Mouse (Mus musculus) G1E-ER4 (cell line): ENCODE data around the gene Bmp6. TPM values are rescaled to one million over a fixed set of nuclear protein-coding genes. Genes with fewer than 3 reads are reported as not detected.

Experiments
- GATA1 ChIP-seq: IDR thresholded peaks from one replicate; pipeline ENCODE4 v1.8.0; 2012; ENCODE audit warnings: low read length, inconsistent platforms
- polyA plus RNA-seq: library from polyadenylated mRNA; stranded (reverse); fragments of >175 nt; gene quantifications from 2 replicates; pipeline ENCODE4 v1.2.3, GENCODE M21; 2012

Gene Bmp6
- polyA plus RNA-seq, 1 experiment: not detected

DNA sequence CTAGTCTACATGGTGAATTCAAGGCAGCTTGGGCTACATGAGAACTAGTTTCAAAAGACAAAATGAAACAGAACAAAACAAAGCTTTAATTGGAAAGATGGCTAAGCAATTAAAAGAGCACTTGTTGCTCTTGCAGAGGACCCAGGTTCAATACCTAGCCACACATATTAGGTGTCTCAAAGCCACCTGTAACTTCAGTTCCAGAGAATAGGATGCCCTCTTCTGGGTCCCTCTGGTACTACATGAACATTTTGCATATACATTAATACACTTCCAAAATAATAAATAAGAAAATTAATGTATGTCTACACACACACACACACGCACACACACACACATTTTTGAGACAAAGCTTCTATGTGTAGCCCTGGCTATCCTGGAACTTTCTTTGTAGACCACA, 118.5 kb downstream of the Bmp6 start:
- TF ChIP-seq GATA1: no peak

GRCm38 (mm10) chr13:38470882-38471281, 126.0 kb downstream of the Bmp6 start:
- TF ChIP-seq GATA1: no peak

DNA sequence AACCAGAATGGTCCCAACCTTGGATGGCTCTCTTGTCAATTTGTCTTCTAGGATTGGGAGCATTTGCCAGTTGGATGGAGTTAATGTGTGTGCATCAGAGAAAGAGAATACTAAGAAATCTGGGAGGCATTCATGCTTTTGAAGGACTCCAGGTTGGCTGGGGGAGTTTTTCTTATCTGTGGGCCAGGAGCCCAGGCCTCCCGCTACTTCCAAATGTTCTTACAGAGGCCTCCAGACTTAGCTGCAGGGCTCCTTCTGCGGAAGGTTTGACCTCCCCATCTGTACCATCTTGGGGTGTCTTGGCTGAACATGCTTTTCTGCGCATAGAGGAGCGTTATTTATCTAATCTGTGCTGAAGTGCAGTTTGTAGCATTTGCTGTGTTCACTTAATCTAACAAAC, 127.7 kb downstream of the Bmp6 start:
- TF ChIP-seq GATA1: no peak

DNA sequence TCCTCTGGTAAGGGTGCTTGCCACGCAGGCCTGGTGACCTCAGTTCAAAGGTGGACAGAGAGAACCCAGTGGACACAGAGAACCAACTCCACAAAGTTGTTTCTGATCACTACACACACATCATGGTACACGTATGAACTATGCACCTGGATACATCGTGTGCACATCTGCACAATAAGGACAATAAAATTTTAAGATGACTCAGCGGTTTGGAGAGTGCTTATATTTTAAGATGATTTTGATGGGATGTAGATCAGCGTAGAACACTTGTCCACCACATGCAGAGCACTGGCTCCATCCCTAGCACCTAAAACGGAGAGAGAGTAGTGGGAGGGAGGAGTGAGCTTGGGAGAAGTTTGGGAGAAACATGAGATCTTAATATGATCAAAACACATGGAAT, 128.6 kb downstream of the Bmp6 start:
- TF ChIP-seq GATA1: no peak

GRCm38 (mm10) chr13:38476936-38477335, 132.0 kb downstream of the Bmp6 start:
- TF ChIP-seq GATA1: no peak

GRCm38 (mm10) chr13:38481021-38481420, 136.1 kb downstream of the Bmp6 start:
- no peak for TF ChIP-seq GATA1

DNA sequence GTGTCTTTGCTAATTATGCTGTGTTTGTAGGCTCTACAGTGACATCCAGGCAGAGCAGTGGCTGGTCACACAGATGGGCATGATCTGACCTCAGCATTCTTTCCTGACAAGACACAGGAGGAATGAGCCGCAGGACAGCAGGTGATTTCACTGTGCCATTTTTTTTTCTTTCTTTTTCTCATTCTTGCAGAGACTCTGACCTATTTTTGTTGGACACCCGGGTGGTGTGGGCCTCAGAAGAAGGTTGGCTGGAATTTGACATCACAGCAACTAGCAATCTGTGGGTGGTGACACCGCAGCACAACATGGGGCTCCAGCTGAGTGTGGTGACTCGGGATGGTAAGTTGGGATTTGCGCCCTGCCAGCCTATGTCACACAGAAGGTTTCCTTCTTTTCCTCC, 139.8 kb downstream of the Bmp6 start:
- no peak for TF ChIP-seq GATA1

GRCm38 (mm10) chr13:38486767-38487166, 141.9 kb downstream of the Bmp6 start:
- TF ChIP-seq GATA1: no peak

DNA sequence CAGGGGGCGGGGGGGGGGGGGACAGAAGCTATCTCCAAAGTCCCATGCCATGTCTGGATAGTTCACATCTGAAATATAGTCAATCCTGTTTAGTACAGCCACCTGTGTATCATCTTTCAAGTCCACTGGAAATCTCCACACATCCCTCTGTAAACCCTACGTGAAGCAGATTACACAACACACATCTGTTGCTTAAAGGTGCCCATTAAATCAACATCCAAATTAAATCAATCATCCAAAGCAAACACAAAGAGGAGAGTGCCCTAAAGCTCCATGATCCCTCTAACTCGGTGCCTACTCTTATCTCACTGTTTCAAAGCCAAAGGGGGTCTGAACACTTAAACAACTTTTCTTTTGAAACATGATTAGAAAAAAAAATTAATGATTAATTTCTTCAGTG, 151.8 kb downstream of the Bmp6 start:
- TF ChIP-seq GATA1: no peak

GRCm38 (mm10) chr13:38501314-38501713, 156.4 kb downstream of the Bmp6 start:
- TF ChIP-seq GATA1: no peak

- TF ChIP-seq GATA1: no peak
These were observed 158.4 kb downstream of the Bmp6 start for GRCm38 (mm10) chr13:38503137-38503849.

DNA sequence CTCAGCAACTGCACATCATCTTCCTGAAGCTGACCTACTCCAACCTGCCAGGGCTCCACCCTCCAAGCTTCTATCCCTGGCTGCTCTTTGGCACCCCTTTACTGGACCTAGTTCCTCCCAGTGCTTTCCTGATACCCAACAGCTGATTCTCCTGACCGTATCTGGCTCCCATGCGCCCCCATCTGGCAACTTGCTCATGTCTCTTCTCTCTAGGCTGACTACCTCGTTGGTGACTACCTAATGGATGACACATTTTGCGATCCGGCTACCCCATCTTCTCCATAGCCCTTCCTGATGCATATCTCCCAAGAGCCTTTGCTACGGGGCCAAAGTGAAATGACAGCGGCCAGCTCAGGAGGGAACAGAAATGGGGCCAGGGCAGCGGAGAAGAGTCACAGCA, 161.4 kb downstream of the Bmp6 start:
- TF ChIP-seq GATA1: no peak

DNA sequence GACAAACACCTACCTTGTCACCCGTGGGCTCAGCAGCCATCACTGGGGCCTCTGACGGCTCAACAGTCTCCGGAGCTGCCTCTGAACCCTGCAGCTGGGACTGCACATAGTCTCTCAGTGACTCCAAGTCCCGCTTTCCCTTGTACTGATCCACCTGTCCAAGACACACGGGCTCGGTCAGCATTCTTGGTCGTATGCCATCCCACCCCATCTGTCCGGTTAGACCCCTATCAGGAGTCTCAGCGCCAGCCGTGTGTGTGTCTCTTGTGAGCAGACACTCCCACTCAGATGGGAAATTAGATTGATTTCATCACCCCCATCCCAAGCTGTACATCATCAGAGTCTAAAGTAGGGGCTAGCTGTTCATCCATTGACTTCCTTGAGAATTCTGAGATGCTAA, 162.0 kb downstream of the Bmp6 start:
- no peak for TF ChIP-seq GATA1

DNA sequence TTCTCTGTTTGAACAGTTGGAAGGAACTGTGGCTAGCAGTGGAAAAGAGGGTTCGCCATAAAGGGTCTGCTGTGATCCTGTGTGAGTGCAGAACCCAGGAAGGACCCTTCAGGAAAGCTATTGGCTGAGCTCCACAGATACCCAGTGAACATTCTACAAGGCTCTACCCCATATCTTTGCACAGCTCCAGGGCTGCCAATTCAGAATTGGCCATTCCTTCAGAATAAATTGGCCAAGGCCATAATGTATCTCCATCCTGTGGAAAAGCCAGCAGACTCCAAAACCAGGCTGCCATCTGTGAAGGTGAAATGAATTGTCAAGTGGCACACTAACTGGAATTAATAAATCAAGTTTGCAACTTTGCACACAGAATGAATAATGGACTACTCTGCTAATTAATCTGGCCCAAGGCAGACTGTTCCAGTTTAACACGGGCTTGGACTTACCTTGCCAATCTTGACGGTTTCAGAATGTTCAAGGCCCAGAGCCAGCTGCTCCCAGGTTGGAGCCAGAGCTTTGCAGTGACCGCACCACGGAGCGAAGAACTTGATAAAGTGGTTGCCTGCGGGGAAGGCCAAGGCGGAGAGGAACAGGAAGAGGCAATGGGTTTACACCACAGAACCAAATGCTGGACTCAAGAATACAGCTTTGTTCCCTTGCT, 164.9 kb downstream of the Bmp6 start:
- TF ChIP-seq GATA1: no peak

- no peak for TF ChIP-seq GATA1
These were observed 167.1 kb downstream of the Bmp6 start for GRCm38 (mm10) chr13:38511979-38512378.

GRCm38 (mm10) chr13:38513921-38514320, 169.0 kb downstream of the Bmp6 start:
- TF ChIP-seq GATA1: no peak

DNA sequence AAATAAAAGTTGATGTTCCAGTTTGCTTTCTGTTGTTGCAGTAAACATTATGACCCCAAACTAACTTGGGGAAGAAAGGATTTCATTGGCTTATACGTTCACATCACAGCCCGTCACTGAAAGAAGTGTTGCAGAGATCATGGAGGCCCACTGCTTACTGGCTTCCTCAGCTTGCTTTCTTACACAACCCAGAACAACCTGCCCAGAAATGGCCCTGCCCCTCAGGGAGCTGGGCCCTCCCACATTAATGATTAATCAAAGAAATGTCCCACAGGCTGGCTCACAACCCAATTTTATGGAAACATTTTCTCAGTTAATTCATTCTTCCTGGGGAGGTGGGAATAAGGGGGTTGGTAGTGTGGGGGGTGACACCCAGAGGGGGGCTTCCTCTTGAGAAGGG, 170.5 kb downstream of the Bmp6 start:
- no peak for TF ChIP-seq GATA1

DNA sequence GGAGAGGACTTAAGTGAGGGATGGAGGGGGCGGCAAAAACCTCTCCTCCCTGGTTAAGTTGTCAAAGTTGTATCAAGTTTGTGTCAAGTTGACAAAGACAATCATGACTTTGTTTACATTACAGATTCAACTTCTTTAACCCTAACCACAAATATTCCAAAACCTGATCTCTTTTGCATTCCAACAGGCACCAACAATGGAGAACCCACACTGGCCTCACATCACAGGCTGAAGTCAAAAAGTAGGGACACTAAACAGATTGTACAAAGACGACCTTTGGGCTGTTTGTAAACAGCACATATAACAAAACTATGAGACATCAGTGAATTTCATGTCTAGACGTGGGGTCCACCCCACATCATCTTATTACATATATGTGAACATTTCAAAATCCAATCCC, 170.9 kb downstream of the Bmp6 start:
- no peak for TF ChIP-seq GATA1

DNA sequence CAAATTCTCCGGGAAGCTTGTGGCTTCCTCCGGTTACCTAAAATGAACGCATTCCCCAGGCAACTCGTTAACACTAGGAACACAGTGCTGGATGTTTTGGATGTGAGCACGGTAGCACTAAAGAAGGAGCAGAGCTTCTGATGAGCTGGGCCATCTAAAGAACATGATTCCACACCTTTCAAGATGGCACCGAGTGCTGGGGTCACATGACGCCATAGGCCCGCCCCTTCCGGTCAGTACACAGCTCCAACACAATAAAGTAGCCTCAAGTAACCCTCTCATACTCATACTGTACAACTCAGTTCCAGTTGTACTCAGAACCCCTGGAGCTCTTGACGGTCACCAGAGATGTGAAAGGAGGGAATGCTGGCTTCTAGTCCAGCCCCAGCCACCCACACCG, 171.7 kb downstream of the Bmp6 start:
- no peak for TF ChIP-seq GATA1
